Mouse (Mus musculus): ENCODE measurements at regions not wholly inside any gene's neighbourhood (a gene's known extent, or its start where the extent isn't known, plus 50 kb on each side); places are given as distances from the start of the nearest gene placed in this dataset.

- no peaks in the 10 kb centered on the region for H3K27me3 ChIP-seq (ENCODE audit: control insufficient read depth, insufficient read depth, low read length)
- TF ChIP-seq POLR2A (IDR thresholded peaks at IDR 0.05; ENCODE audit: control insufficient read depth, low read depth, low read length): no peak
- no peaks in the 10 kb centered on the region for H3K36me3 ChIP-seq (ENCODE audit: control insufficient read depth, insufficient read depth, low read length)
- H3K4me1 ChIP-seq (ENCODE audit: control insufficient read depth, insufficient read depth, low read length): no peaks in the 10 kb centered on the region
- no peak overlapping the region for H3K4me3 ChIP-seq (ENCODE audit: control insufficient read depth, low read depth, low read length)
- H3K27ac ChIP-seq (ENCODE audit: control insufficient read depth, insufficient read depth, low read depth, low read length): no peak overlapping the region
Measured at GRCm38 (mm10) chr6:88964071-88964470, 62.0 kb downstream of the Tpra1 start.

- H3K27ac ChIP-seq (ENCODE audit: control insufficient read depth, insufficient read depth, low read depth, low read length): no peak overlapping the region
- no peaks in the 10 kb centered on the region for H3K27me3 ChIP-seq (ENCODE audit: control insufficient read depth, insufficient read depth, low read length)
- no peaks in the 10 kb centered on the region for H3K4me1 ChIP-seq (ENCODE audit: control insufficient read depth, insufficient read depth, low read length)
- TF ChIP-seq POLR2A (IDR thresholded peaks at IDR 0.05; ENCODE audit: control insufficient read depth, low read depth, low read length) (no peak), CTCF (IDR thresholded peaks at IDR 0.05; ENCODE audit: control insufficient read depth, insufficient read depth, insufficient replicate concordance, low read depth, low read length) (no peak)
- H3K4me3 ChIP-seq (ENCODE audit: control insufficient read depth, low read depth, low read length): no peak overlapping the region
- H3K36me3 ChIP-seq (ENCODE audit: control insufficient read depth, insufficient read depth, low read length): no peaks in the 10 kb centered on the region
Measured at GRCm38 (mm10) chr6:88964911-88965310, 62.9 kb downstream of the Tpra1 start.

DNA sequence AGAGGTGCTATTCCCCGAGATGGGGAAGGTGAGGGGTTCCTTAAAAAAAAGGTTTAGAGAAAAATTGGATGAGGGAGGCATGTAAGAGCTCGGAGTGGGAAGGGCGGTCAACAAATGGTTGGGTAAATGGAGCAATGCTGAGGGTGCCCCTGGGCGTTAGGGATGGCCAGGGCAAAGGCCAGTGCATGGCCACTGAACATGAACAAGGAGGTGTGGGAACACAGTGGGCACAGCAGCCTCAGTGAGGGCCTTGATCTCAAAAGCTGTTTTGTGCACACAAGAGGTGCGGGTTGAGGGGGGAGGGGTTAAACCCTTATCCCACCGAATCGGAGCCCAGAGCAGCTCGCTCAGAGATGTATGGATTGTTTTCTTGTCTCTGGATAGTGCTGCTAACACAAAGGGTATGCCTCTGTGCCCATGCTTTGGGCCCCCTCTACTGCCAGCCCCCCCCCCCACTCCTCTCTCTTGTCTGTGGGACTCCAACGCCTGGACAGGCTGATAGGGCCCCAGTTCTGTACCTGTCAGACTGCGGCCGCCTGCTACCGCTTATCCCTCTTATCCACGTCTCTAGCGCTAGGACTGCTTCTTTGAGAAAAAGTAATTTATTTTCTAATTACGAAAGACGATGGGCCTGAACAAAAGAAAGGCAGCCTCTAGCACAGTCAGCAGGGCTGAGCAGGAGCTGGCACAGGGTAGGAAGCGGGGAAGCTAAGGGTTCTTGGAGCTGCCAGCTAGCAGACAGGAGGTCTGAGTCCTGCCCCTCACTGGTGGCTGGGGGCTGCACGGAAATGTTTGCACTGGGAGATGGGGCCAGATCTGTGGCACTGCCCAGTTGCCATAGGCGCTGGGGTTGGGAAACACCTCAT, 63.5 kb downstream of the Tpra1 start:
- Histone ChIP-seq H3K4me1 (ENCODE audit: control insufficient read depth, insufficient read depth, low read length) (no peaks in the 10 kb centered on the region), H3K27ac (ENCODE audit: control insufficient read depth, insufficient read depth, low read depth, low read length) (no peak overlapping the region), H3K36me3 (ENCODE audit: control insufficient read depth, insufficient read depth, low read length) (no peaks in the 10 kb centered on the region), H3K4me3 (ENCODE audit: control insufficient read depth, low read depth, low read length) (no peak overlapping the region), H3K27me3 (ENCODE audit: control insufficient read depth, insufficient read depth, low read length) (no peaks in the 10 kb centered on the region)
- TF ChIP-seq POLR2A (IDR thresholded peaks at IDR 0.05; ENCODE audit: control insufficient read depth, low read depth, low read length) (no peak), CTCF (IDR thresholded peaks at IDR 0.05; ENCODE audit: control insufficient read depth, insufficient read depth, insufficient replicate concordance, low read depth, low read length) (no peak)

- H3K27ac ChIP-seq (ENCODE audit: control insufficient read depth, insufficient read depth, low read depth, low read length): no peak overlapping the region
- TF ChIP-seq POLR2A (IDR thresholded peaks at IDR 0.05; ENCODE audit: control insufficient read depth, low read depth, low read length) (no peak), CTCF (IDR thresholded peaks at IDR 0.05; ENCODE audit: control insufficient read depth, insufficient read depth, insufficient replicate concordance, low read depth, low read length) (no peak)
- H3K4me1 ChIP-seq (ENCODE audit: control insufficient read depth, insufficient read depth, low read length): no peaks in the 10 kb centered on the region
- H3K36me3 ChIP-seq (ENCODE audit: control insufficient read depth, insufficient read depth, low read length): no peaks in the 10 kb centered on the region
- H3K27me3 ChIP-seq (ENCODE audit: control insufficient read depth, insufficient read depth, low read length): no peaks in the 10 kb centered on the region
- no peak overlapping the region for H3K4me3 ChIP-seq (ENCODE audit: control insufficient read depth, low read depth, low read length)
Measured at GRCm38 (mm10) chr6:88966501-88966900, 64.5 kb downstream of the Tpra1 start.

DNA sequence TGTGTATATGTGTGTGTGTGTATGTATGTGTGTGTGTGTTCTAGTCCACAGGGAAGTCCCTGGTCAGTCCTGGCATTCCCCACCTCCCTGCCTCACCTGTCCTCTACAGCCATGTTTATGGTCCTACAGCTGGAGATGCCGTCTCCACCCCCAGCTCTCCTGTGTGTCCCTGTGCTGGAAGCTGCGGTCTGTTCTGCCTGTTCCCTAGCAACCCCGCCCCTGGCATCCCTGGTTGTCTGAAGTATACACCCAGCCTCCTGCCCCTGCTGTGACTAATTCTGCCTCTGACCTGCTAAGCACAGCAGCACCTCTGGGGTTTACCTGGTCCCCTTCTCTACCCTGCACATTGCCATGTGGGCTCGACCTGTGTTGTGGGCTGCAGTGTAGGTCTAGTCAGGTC, 66.8 kb downstream of the Tpra1 start:
- no peaks in the 10 kb centered on the region for H3K4me1 ChIP-seq (ENCODE audit: control insufficient read depth, insufficient read depth, low read length)
- H3K27me3 ChIP-seq (ENCODE audit: control insufficient read depth, insufficient read depth, low read length): no peaks in the 10 kb centered on the region

DNA sequence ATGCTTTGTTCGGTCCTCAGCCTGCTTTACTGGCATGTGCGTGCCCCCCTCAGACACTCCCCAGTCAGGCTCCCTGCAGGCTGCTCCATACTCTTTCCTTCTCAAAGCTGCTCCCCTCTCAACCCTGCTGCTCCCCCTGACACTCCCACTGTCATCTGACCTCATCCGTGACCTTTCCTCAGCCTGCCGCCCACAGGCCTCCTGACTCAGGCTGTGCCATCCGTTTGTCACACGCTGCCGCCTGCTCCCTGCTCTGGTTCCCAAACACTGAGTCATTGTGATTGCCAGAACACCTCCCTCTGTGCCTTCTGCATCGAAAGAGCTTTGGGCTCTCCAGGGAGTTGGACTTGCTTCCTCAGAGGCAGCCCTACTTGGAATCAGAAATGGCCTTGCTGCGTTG, 69.7 kb downstream of the Tpra1 start:
- Histone ChIP-seq H3K27ac (ENCODE audit: control insufficient read depth, insufficient read depth, low read depth, low read length) (no peak overlapping the region), H3K36me3 (ENCODE audit: control insufficient read depth, insufficient read depth, low read length) (no peaks in the 10 kb centered on the region), H3K4me3 (ENCODE audit: control insufficient read depth, low read depth, low read length) (no peak overlapping the region), H3K4me1 (ENCODE audit: control insufficient read depth, insufficient read depth, low read length) (no peaks in the 10 kb centered on the region), H3K27me3 (ENCODE audit: control insufficient read depth, insufficient read depth, low read length) (no peaks in the 10 kb centered on the region)
- TF ChIP-seq CTCF (IDR thresholded peaks at IDR 0.05; ENCODE audit: control insufficient read depth, insufficient read depth, insufficient replicate concordance, low read depth, low read length) (no peak), POLR2A (IDR thresholded peaks at IDR 0.05; ENCODE audit: control insufficient read depth, low read depth, low read length) (no peak)

More for the DNA sequence above, 66.8 kb downstream of the Tpra1 start:
- Histone ChIP-seq H3K36me3 (ENCODE audit: control insufficient read depth, insufficient read depth, low read length) (no peaks in the 10 kb centered on the region), H3K4me3 (ENCODE audit: control insufficient read depth, low read depth, low read length) (no peak overlapping the region), H3K27ac (ENCODE audit: control insufficient read depth, insufficient read depth, low read depth, low read length) (no peak overlapping the region)
- TF ChIP-seq POLR2A (IDR thresholded peaks at IDR 0.05; ENCODE audit: control insufficient read depth, low read depth, low read length) (no peak), CTCF (IDR thresholded peaks at IDR 0.05; ENCODE audit: control insufficient read depth, insufficient read depth, insufficient replicate concordance, low read depth, low read length) (no peak)

DNA sequence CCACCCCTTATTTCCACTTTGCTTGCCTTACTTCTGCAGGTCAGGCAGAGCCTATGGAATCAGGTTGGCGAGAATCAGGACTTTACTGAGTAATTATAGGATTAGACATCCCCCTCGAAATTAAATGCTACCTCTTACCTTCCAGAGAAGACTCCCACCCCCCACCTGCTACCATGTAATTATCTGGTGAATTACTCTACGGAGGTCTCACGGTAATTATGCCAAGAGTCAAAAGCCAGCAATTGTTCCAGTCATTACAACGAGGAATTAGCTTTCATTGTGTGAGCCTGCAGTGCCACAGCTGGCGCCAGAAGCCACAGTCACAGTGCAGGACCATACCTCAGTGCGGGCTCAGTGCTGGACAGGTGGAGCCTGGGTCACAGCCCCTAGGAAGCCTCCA, 72.4 kb downstream of the Tpra1 start:
- Histone ChIP-seq H3K4me3 (ENCODE audit: control insufficient read depth, low read depth, low read length) (no peak overlapping the region), H3K27ac (ENCODE audit: control insufficient read depth, insufficient read depth, low read depth, low read length) (no peak overlapping the region), H3K27me3 (ENCODE audit: control insufficient read depth, insufficient read depth, low read length) (no peaks in the 10 kb centered on the region), H3K4me1 (ENCODE audit: control insufficient read depth, insufficient read depth, low read length) (no peaks in the 10 kb centered on the region), H3K36me3 (ENCODE audit: control insufficient read depth, insufficient read depth, low read length) (no peaks in the 10 kb centered on the region)
- TF ChIP-seq POLR2A (IDR thresholded peaks at IDR 0.05; ENCODE audit: control insufficient read depth, low read depth, low read length) (no peak), CTCF (IDR thresholded peaks at IDR 0.05; ENCODE audit: control insufficient read depth, insufficient read depth, insufficient replicate concordance, low read depth, low read length) (no peak)

Measured in testis, adult 2 months (tissue).